Mouse (Mus musculus): ENCODE measurements around the gene Olfr1173. TPM values are rescaled to one million over a fixed set of nuclear protein-coding genes. Genes with fewer than 3 reads are reported as not detected.

The Olfr1173 gene
- polyA plus RNA-seq (2012; ENCODE audit: low replicate concordance), result not detected in 2 replicates

DNA sequence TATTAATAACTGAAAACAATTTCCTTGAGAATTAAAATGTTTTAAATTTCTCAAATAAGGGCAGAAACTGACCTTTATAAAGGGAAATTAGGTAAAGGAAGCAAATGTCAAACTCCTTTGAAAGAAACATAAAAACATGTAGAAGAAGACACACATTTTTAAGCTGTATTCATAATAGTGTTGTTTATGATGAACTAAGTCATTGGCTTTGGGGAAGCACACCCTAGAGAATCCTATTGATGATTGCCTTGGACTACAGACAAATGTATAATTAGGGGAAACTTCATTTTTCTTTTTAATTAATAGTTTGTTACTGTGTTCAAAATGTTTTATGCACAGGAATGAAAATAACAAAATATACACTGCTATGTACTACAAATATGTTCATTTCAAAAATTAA, at the start of gene Olfr1173:
Olfr1173 (minus strand) TSS at position 101 of the 400 bp plus-strand sequence.

GRCm38 (mm10) chr2:88327115-88327514, 47.4 kb upstream of the Olfr1173 start, which contains the start of gene Olfr1175-ps:
Gene Olfr1175-ps, minus strand, starts transcription at chr2:88327215.

GRCm38 (mm10) chr2:88315035-88315434, 35.4 kb upstream of the Olfr1173 start, which contains the start of gene Olfr1174-ps:
Gene Olfr1174-ps, minus strand, starts transcription at chr2:88315135.

DNA sequence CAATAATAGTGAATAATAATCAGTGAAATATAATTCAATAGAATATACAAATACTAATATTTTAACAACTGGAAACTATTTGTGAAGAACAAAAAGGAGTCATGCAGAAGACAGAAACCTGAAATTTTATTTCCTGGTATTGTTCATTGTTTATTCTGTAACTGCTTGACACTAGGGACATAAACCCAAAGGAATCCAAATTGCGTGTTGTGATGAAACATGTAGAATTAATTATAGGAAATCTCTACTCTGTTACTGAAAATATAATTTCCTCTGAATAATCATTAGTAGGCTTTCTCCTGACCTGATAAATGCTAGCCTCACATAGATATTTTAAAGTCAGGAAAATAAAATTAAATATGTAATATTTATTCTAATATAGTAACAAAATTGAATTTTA, 51.4 kb downstream of the Olfr1173 start, which contains the start of gene Olfr1170:
Olfr1170 (minus strand) TSS at position 101 of the 400 bp plus-strand sequence.

Other genes with a start within 250 kb of the Olfr1173 start
- not detected in 2 replicates for gene Olfr73, start 242.2 kb downstream of the Olfr1173 start, polyA plus RNA-seq (2012; ENCODE audit: low replicate concordance)
- gene Olfr1162, start 228.7 kb downstream of the Olfr1173 start, polyA plus RNA-seq (2012; ENCODE audit: low replicate concordance), result not detected in 2 replicates
- gene Olfr1163, start 208.0 kb downstream of the Olfr1173 start, polyA plus RNA-seq (2012; ENCODE audit: low replicate concordance), result not detected in 2 replicates
- not detected in 2 replicates for gene Olfr1164, start 185.9 kb downstream of the Olfr1173 start, polyA plus RNA-seq (2012; ENCODE audit: low replicate concordance)
- gene Olfr1166, start 151.6 kb downstream of the Olfr1173 start, polyA plus RNA-seq (2012; ENCODE audit: low replicate concordance), result not detected in 2 replicates
- gene Olfr1167, start 124.7 kb downstream of the Olfr1173 start, polyA plus RNA-seq (2012; ENCODE audit: low replicate concordance), result not detected in 2 replicates
- gene Olfr1168, start 98.0 kb downstream of the Olfr1173 start, polyA plus RNA-seq (2012; ENCODE audit: low replicate concordance), result not detected in 2 replicates
- not detected in 2 replicates for gene Olfr1170, start 51.5 kb downstream of the Olfr1173 start, polyA plus RNA-seq (2012; ENCODE audit: low replicate concordance)
- gene Olfr1174-ps, start 35.3 kb upstream of the Olfr1173 start, polyA plus RNA-seq (2012; ENCODE audit: low replicate concordance), result not detected in 2 replicates
- gene Olfr1175-ps, start 47.3 kb upstream of the Olfr1173 start, polyA plus RNA-seq (2012; ENCODE audit: low replicate concordance), result not detected in 2 replicates
- gene Olfr1176, start 56.8 kb upstream of the Olfr1173 start, polyA plus RNA-seq (2012; ENCODE audit: low replicate concordance), result not detected in 2 replicates
- not detected in 2 replicates for gene Olfr1177-ps, start 66.6 kb upstream of the Olfr1173 start, polyA plus RNA-seq (2012; ENCODE audit: low replicate concordance)
- gene Olfr1178, start 107.2 kb upstream of the Olfr1173 start, polyA plus RNA-seq (2012; ENCODE audit: low replicate concordance), result not detected in 2 replicates
- not detected in 2 replicates for gene Olfr1179, start 126.6 kb upstream of the Olfr1173 start, polyA plus RNA-seq (2012; ENCODE audit: low replicate concordance)
- gene Olfr1180, start 139.3 kb upstream of the Olfr1173 start, polyA plus RNA-seq (2012; ENCODE audit: low replicate concordance), result not detected in 2 replicates
- not detected in 2 replicates for gene Olfr1181, start 146.3 kb upstream of the Olfr1173 start, polyA plus RNA-seq (2012; ENCODE audit: low replicate concordance)
- not detected in 2 replicates for gene Gm13757, start 169.3 kb upstream of the Olfr1173 start, polyA plus RNA-seq (2012; ENCODE audit: low replicate concordance)
- gene Olfr1183, start 175.0 kb upstream of the Olfr1173 start, polyA plus RNA-seq (2012; ENCODE audit: low replicate concordance), result not detected in 2 replicates
- gene Olfr1184, start 203.7 kb upstream of the Olfr1173 start, polyA plus RNA-seq (2012; ENCODE audit: low replicate concordance), result not detected in 2 replicates
- not detected in 2 replicates for gene Olfr1185-ps1, start 213.4 kb upstream of the Olfr1173 start, polyA plus RNA-seq (2012; ENCODE audit: low replicate concordance)
- not detected in 2 replicates for gene Olfr1186, start 238.7 kb upstream of the Olfr1173 start, polyA plus RNA-seq (2012; ENCODE audit: low replicate concordance)